Mouse (Mus musculus) urinary bladder, postnatal 10 days (tissue): ENCODE results near the gene Brd7.

Experiments
- DNase-seq: peaks from one replicate; pipeline ENCODE4 v3.0.0; 2022; ENCODE audit warnings: low spot score

The Brd7 gene

DNA sequence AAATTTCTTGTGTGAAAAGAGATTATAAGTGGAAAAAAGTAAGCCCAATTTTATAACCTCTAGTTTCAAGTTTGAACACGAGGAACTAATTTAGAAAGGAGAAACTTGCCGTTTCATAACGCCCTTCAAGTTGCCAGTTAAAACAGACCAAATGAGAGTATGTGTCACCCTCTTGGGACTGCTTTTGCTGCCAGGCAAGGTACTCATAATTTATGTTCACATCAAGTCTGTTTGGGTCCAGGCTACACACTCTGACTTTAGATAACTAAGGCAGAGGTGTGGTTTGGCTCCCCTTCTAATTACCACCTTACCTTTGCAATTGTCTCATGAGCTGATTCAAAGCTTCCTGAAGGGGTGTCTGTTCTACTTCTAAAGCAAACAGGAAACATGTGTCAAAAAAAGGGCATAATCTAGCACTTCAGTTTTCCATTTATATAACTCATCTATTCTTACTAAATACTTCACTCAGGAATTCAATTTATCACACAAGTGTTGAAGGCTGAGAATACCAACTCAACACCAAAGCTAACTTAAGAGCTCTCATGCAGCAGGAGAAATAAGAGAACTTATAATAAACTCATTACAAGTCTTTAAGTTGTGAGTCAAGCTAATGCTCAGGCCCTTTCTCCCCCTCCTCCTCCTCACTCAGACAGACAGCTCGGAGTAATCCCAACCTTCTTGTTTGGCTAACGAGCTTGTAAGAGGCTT, 4.6 kb downstream of the Brd7 start:
- DNase-seq, result no peak

DNA sequence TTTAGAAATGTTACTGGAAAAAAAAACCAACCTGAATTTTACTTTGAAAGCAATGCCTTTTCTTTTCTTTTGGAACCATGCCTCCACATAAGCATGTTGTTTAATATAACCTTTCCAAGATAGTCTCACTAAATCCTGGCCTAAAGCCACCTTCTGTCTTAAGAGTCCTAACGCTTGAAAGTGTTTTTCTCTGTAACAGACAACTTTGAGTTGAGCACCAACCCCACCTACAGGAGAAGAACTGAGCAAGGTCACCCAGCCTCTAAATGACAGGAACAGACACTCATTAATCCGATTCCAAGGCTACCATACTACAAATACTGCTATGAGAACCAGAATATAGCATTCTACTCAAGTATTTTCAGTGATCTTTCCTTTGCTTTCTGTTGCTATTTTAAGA, 12.9 kb downstream of the Brd7 start:
- DNase-seq, result no peak

- DNase-seq, result no peak
Measured at GRCm38 (mm10) chr8:88342026-88342425, 20.0 kb downstream of the Brd7 start.

DNA sequence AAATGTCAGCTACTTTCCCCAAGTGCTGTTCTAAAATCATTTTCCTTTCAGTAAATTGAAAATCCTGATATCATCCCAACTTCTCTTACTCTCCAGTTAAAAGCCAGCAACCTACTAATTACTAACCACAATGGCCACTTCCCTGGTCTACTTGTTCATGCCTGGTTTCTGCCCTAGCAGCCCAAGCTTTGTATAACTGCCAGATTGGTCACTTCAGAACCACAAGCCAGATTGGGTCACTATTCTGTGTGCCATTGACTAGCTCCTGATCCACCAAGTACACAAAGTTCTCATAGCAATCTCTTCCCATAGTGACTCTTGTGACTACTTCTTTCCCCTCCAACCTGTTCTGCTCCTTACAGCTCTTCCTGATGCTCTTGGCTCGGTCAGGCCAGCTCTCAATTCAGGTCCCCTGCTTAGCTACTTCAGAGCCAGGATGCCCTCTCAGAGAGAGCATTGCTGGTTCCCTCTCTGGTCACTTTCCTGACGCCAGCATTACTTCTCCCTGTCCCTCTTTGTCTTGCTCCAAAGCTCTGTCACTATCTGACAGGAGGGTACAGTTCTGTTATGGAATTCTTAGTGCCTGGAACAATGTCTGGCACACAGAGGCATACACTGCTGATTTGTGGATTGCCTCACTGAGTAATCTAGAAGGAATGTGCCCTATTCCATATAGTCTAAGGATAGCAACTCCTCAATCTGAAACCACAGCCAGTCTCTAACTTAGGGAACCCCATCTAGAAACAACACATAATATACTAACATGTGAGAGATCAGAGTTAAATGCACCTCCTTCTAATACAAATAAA, 21.9 kb downstream of the Brd7 start:
- no peak for DNase-seq

- no peak for DNase-seq
Measured at GRCm38 (mm10) chr8:88339221-88339620, 22.8 kb downstream of the Brd7 start.

- DNase-seq, result no peak
Measured at GRCm38 (mm10) chr8:88334975-88335374, 27.0 kb downstream of the Brd7 start.

- DNase-seq, result no peak
Measured at GRCm38 (mm10) chr8:88334384-88334783, 27.6 kb downstream of the Brd7 start.

GRCm38 (mm10) chr8:88330816-88331215, 31.2 kb downstream of the Brd7 start:
- DNase-seq, result no peak

GRCm38 (mm10) chr8:88328689-88329088, 33.3 kb downstream of the Brd7 start:
- DNase-seq, result no peak

GRCm38 (mm10) chr8:88326328-88326727, 35.7 kb downstream of the Brd7 start:
- no peak for DNase-seq

DNA sequence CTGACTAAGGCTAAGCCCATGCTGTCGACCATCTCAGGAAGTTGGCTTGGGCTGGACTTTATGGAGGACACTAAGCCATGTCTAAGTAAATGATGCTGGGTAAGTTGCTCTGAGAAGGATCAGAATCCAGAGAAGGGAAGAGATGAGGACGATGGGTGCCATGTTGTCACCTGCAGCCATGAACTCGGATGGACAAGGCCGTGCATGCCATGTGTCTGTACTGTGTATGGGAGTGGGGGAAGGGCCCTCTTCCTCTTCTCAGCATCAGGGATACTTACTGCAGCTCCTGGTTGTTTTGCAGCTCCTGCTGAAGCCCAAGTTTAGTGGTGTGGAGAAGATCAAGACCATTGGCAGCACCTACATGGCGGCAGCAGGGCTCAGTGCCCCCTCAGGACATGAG, 36.2 kb downstream of the Brd7 start:
- no peak for DNase-seq

DNA sequence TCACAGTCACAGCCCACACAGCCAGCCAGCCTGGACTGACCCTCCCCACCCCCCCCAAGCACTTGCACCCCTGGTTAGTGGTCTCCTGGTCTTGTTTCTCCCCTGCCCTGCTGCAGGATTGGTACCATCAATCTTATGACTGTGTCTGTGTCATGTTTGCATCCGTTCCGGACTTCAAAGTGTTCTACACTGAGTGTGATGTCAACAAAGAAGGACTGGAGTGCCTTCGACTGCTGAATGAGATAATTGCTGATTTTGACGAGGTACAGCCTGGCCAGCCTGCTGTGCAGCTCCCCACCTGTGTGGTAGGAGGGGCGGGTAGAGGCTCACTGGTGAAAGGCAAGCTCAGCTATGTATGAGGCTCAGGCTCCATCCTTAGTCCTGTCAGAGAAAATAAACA, 36.7 kb downstream of the Brd7 start:
- no peak for DNase-seq

DNA sequence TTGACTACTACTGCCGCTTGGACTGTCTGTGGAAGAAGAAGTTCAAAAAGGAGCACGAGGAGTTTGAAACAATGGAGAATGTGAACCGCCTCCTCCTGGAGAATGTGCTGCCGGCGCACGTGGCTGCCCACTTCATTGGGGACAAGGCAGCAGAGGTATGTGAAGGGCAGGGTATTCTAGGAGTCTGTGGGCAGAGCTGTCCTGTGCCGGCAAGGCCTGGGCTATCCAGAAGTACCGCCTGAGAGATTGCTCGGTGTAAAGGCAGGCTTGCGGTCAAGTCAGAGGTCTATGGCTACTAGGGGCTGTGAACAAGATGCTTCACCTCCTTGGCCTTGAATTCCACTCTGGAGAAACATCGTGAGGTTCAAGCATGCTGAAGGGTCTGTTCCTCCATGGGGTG, 37.2 kb downstream of the Brd7 start:
- DNase-seq, result no peak

DNA sequence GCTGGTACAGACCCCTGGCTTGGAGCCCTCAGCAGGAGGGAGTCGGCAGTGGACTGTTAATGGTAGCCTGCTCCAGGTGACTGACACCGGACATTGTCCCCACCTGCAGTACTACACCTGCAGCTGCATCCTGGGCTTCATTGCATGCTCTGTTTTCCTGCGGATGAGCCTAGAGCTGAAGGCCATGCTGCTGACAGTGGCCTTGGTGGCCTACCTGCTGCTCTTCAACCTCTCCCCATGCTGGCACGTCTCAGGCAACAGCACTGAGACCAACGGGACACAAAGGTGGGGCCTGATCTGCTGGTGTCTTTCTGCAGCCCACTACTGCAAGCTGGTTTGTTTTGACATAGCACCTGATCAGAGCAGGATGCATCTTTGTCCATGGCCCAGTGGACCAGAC, 38.5 kb downstream of the Brd7 start:
- no peak for DNase-seq

GRCm38 (mm10) chr8:88321387-88321786, 40.6 kb downstream of the Brd7 start:
- DNase-seq, result no peak

DNA sequence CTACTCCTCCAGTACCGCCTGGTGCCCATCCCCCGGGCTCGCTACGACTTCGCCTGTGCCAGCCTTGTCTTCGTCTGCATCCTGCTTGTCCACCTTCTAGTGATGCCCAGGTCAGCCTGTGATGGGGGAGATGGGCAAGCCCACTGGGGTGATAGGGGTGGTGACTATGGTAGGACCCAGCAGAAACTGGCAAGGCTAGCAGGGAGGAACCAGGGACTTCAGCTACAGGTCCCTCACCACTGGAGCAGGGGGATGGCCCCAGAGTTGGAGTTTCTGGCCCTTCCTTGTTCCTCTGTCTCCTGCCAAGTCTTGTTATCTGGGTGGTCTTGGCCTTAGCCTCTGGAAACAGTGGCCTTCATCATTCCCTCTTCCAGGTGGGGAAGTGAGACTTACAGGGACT, 41.9 kb downstream of the Brd7 start:
- DNase-seq, result no peak

DNA sequence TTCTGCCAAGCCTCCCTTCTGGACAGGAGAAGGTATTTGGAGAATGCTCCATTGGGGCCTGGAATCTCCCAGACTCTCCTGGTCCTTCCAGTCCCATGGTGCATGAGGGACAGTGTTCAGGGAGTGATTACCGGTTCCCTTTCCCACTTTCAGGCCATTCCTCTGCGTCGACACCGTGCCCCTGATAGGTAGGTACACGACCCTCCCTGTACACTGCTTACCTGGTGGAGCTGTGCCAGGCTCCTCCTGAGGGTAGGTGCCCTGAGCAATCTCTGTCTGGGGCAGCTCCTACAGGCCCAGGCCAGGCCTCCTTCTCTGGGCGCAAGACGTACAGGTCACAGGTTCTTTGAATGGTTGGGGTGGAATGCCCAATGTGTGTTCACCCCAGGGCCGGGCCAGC, 43.8 kb downstream of the Brd7 start:
- no peak for DNase-seq

DNA sequence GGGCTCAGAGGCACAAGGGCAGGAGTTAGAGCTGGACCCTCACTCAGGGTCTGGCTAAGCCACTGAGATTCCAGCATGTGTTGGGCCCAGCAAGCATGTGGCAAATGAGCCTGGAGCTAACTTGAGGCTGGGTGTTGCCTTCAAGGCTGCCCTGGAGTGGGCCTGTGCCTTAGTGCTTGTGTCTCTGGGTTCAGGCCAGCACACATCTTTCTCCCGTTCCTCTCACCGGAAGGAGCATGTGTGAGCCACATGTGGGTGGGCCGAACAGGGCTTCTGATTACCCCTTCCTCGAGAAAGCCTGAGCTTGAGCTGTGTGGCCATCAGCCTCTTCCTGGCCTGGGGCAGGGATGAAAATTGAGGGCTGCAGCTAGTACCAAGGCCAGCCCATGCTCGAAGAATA, 44.7 kb downstream of the Brd7 start:
- DNase-seq, result no peak

- DNase-seq, result no peak
Measured at GRCm38 (mm10) chr8:88316139-88316931, 45.7 kb downstream of the Brd7 start.

- DNase-seq, result no peak
Measured at GRCm38 (mm10) chr8:88315302-88315701, 46.7 kb downstream of the Brd7 start.

GRCm38 (mm10) chr8:88313991-88314390, 48.0 kb downstream of the Brd7 start:
- no peak for DNase-seq

DNA sequence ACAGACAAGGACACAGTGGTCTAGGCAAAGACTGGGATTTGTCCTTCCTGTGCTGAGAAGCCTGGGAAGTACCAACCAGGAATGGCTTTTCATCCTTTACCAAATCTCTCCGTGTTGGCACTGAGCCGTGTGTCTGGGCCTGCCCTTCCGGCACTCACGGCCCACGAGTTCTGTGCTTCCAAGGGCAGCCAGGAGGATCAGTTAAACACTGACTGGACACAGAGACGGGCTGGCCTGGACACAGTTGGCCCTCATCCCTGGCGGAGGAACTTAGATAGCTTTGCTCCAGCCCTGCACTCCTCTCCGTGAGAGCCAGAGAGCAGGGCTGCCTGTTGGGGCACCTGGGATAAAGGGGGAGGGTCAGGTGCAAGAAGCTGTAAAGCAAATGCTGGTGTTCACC, 49.0 kb downstream of the Brd7 start:
- no peak for DNase-seq

DNA sequence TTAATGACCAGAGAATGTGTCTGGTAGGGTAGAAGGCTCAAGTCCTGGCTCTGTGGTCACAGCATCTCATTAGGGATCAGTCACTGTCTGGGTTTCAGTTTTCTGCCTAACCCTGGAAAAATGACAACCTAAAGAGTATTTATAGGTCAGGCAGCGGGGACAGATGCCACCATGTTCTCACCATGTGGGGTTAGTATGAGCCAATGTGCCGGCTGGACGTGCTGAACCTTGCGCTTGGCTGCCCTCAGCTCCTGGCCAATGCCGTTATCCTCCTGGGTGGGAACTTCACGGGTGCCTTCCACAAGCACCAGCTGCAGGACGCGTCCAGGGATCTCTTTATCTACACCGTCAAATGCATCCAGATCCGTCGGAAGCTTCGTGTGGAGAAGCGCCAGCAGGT, 51.7 kb downstream of the Brd7 start:
- DNase-seq, result no peak
